8 mouse cellular contexts compared by ENCODE assay signal in genomic region chr17:28340578-28340977, GRCm38 (mm10). TPM values are rescaled to one million over a fixed set of nuclear protein-coding genes. Genes with fewer than 3 reads are reported as not detected.
DNase-seq lines count a peak whose midpoint lies in the region; ATAC-seq and TF ChIP-seq lines count a peak whose summit lies in the region.

No protein-coding gene starts in this region.

- no peaks in the 10 kb centered on the region for H3K9me3 ChIP-seq in kidney, postnatal 0 days (replicated peaks; ENCODE audit: low read length)
- H3K9me3 ChIP-seq in forebrain, embryonic 15.5 days, result no peaks in the 10 kb centered on the region
- no peaks in the 10 kb centered on the region for H3K9me3 ChIP-seq in limb, embryonic 14.5 days (ENCODE audit: control insufficient read depth, low read length)
- no peaks in the 10 kb centered on the region for H3K9me3 ChIP-seq in neural tube, embryonic 14.5 days (ENCODE audit: control insufficient read depth, low read length)

- peak overlapping the region; percentile 31; the same call in 1 of the 2 replicates for H3K9ac ChIP-seq in kidney, postnatal 0 days (ENCODE audit: low read depth, low read length)
- peak overlapping the region; percentile 39; the same call in 1 of the 2 replicates for H3K9ac ChIP-seq in forebrain, embryonic 15.5 days (replicated peaks)
- peak overlapping the region; percentile 38 for H3K9ac ChIP-seq in limb, embryonic 14.5 days (ENCODE audit: low read depth, low read length, severe bottlenecking)
- H3K9ac ChIP-seq in neural tube, embryonic 14.5 days (replicated peaks; ENCODE audit: low read depth, low read length), result peak overlapping the region; percentile 28; the same call in 1 of the 2 replicates

- H3K4me3 ChIP-seq in kidney, postnatal 0 days (replicated peaks; ENCODE audit: low read depth, low read length), result no peak overlapping the region
- no peak overlapping the region; the same call in 1 of the 2 replicates for H3K4me3 ChIP-seq in forebrain, embryonic 15.5 days
- peak overlapping the region; percentile 21; the same call in 1 of the 2 replicates for H3K4me3 ChIP-seq in limb, embryonic 14.5 days (replicated peaks; ENCODE audit: low read length)
- H3K4me3 ChIP-seq in neural tube, embryonic 14.5 days (ENCODE audit: low read depth, low read length), result no peak overlapping the region

- TF ChIP-seq CTCF in kidney, postnatal 0 days (IDR thresholded peaks at IDR 0.05; ENCODE audit: low read depth), result no peak

- H3K36me3 ChIP-seq in kidney, postnatal 0 days (ENCODE audit: insufficient read depth, low read length), result peaks cover 16% of the 10 kb centered on the region; the same call in 1 of the 2 replicates
- H3K36me3 ChIP-seq in forebrain, embryonic 15.5 days, result no peaks in the 10 kb centered on the region
- H3K36me3 ChIP-seq in limb, embryonic 14.5 days (ENCODE audit: control insufficient read depth, insufficient read depth, low read length), result peaks cover 51% of the 10 kb centered on the region
- no peaks in the 10 kb centered on the region for H3K36me3 ChIP-seq in neural tube, embryonic 14.5 days (ENCODE audit: control insufficient read depth, insufficient read depth, low read length)

- peaks cover 25% of the 10 kb centered on the region for H3K4me1 ChIP-seq in kidney, postnatal 0 days (replicated peaks; ENCODE audit: insufficient read depth, low read length)
- H3K4me1 ChIP-seq in forebrain, embryonic 15.5 days, result peaks cover 23% of the 10 kb centered on the region
- peaks cover 36% of the 10 kb centered on the region for H3K4me1 ChIP-seq in limb, embryonic 14.5 days (ENCODE audit: control insufficient read depth, insufficient read depth, low read length)
- peaks cover 4% of the 10 kb centered on the region; the same call in 1 of the 2 replicates for H3K4me1 ChIP-seq in neural tube, embryonic 14.5 days (ENCODE audit: control insufficient read depth, insufficient read depth, low read length)

- H3K4me2 ChIP-seq in kidney, postnatal 0 days (ENCODE audit: low read length), result peak overlapping the region; percentile 34
- peak overlapping the region; percentile 46 for H3K4me2 ChIP-seq in forebrain, embryonic 15.5 days (replicated peaks)
- peak overlapping the region; percentile 45 for H3K4me2 ChIP-seq in limb, embryonic 14.5 days (replicated peaks; ENCODE audit: low read depth, low read length, severe bottlenecking)
- H3K4me2 ChIP-seq in neural tube, embryonic 14.5 days (ENCODE audit: low read depth, low read length), result peak overlapping the region; percentile 50

- WGBS in kidney, postnatal 0 days, result 70% methylated on average over 7 of the region's 7 CpGs
- 79% methylated on average over 7 of the region's 7 CpGs for WGBS in forebrain, embryonic 15.5 days
- WGBS in limb, embryonic 14.5 days, result 55% methylated on average over 7 of the region's 7 CpGs
- WGBS in neural tube, embryonic 14.5 days, result 81% methylated on average over 7 of the region's 7 CpGs

- no peaks in the 10 kb centered on the region for H3K27me3 ChIP-seq in kidney, postnatal 0 days (ENCODE audit: insufficient read depth, low read length)
- H3K27me3 ChIP-seq in forebrain, embryonic 15.5 days, result no peaks in the 10 kb centered on the region
- H3K27me3 ChIP-seq in limb, embryonic 14.5 days (ENCODE audit: control insufficient read depth, insufficient read depth, low read length), result no peaks in the 10 kb centered on the region
- H3K27me3 ChIP-seq in neural tube, embryonic 14.5 days (ENCODE audit: control insufficient read depth, insufficient read depth, low read length), result peaks cover 4% of the 10 kb centered on the region; the same call in 1 of the 2 replicates

- DNase-seq in kidney, postnatal 0 days (ENCODE audit: low spot score), result no peak
- DNase-seq in kidney, adult 8-10 months, result no peak
- DNase-seq in limb, embryonic 14.5 days (ENCODE audit: low spot score), result no peak
- DNase-seq in right cerebral cortex, postnatal 4 days, result no peak
- DNase-seq in natural killer cell, adult 2 months (ENCODE audit: low spot score in 2 of 2), result no peak
- no peak for DNase-seq in testis, postnatal 14 days (ENCODE audit: low spot score)

- no peak for TF ChIP-seq POLR2A in limb, embryonic 14.5 days (IDR thresholded peaks at IDR 0.05; ENCODE audit: borderline replicate concordance, extremely low read depth, insufficient read depth, insufficient read length)

- H3K27ac ChIP-seq in kidney, postnatal 0 days, result peak overlapping the region; percentile 33; the same call in 1 of the 2 replicates
- no peak overlapping the region for H3K27ac ChIP-seq in forebrain, embryonic 15.5 days (replicated peaks)
- peak overlapping the region; percentile 77 for H3K27ac ChIP-seq in limb, embryonic 14.5 days (replicated peaks; ENCODE audit: low read depth, low read length)
- no peak overlapping the region for H3K27ac ChIP-seq in neural tube, embryonic 14.5 days (ENCODE audit: low read depth, low read length)

- 0 out of 2 replicates have a peak, but pooled peaks have one; percentile 0 for ATAC-seq in kidney, postnatal 0 days (replicated peaks; ENCODE audit: low FRiP score, low read depth)
- peak; percentile 26; the same call in 1 of the 2 replicates for ATAC-seq in forebrain, embryonic 15.5 days (replicated peaks)
- peak; percentile 11 for ATAC-seq in limb, embryonic 14.5 days (ENCODE audit: low FRiP score, low read depth)
- ATAC-seq in neural tube, embryonic 14.5 days (ENCODE audit: low read depth), result no peak

RNA-seq across cellular contexts. Expression of gene Tead3, which starts 10.0 kb away (rescaled TPM):
- 7.7 and 8.5 TPM in 2 replicates for polyA plus RNA-seq in kidney, postnatal 0 days (2015; fragmentation: Nextera tagmentation; extraction: Ambion mirVana)
- 1.9 TPM in 2 replicates for polyA plus RNA-seq in forebrain, embryonic 15.5 days (2015; fragmentation: Nextera tagmentation; extraction: Ambion mirVana)
- polyA plus RNA-seq in limb, embryonic 14.5 days (2012; rRNA removed), result 85.6 and 102 TPM in 2 replicates
- polyA plus RNA-seq in limb, embryonic 14.5 days (2014; fragmentation: Nextera tagmentation; extraction: Ambion mirVana), result 17.4 and 17.9 TPM in 2 replicates
- 1.2 and 1.6 TPM in 2 replicates for polyA plus RNA-seq in neural tube, embryonic 14.5 days (2014; fragmentation: Nextera tagmentation; extraction: Ambion mirVana)

RNA-seq across cellular contexts. Expression of gene Rpl10a, which starts 12.3 kb away (rescaled TPM):
- 645 and 750 TPM in 2 replicates for polyA plus RNA-seq in kidney, postnatal 0 days (2015; fragmentation: Nextera tagmentation; extraction: Ambion mirVana)
- polyA plus RNA-seq in forebrain, embryonic 15.5 days (2015; fragmentation: Nextera tagmentation; extraction: Ambion mirVana), result 359 and 384 TPM in 2 replicates
- 3,249 and 4,469 TPM in 2 replicates for polyA plus RNA-seq in limb, embryonic 14.5 days (2012; rRNA removed)
- polyA plus RNA-seq in limb, embryonic 14.5 days (2014; fragmentation: Nextera tagmentation; extraction: Ambion mirVana), result 810 and 905 TPM in 2 replicates
- polyA plus RNA-seq in neural tube, embryonic 14.5 days (2014; fragmentation: Nextera tagmentation; extraction: Ambion mirVana), result 367 and 407 TPM in 2 replicates

RNA-seq across cellular contexts. Expression of gene Tulp1, which starts 24.4 kb away (rescaled TPM):
- polyA plus RNA-seq in kidney, postnatal 0 days (2015; fragmentation: Nextera tagmentation; extraction: Ambion mirVana), result 3.6 and 3.9 TPM in 2 replicates
- 1.2 and 1.8 TPM in 2 replicates for polyA plus RNA-seq in forebrain, embryonic 15.5 days (2015; fragmentation: Nextera tagmentation; extraction: Ambion mirVana)
- polyA plus RNA-seq in limb, embryonic 14.5 days (2012; rRNA removed), result 5.0 and 7.4 TPM in 2 replicates
- 4.9 and 6.4 TPM in 2 replicates for polyA plus RNA-seq in limb, embryonic 14.5 days (2014; fragmentation: Nextera tagmentation; extraction: Ambion mirVana)
- 0.66 and 0.89 TPM in 2 replicates for polyA plus RNA-seq in neural tube, embryonic 14.5 days (2014; fragmentation: Nextera tagmentation; extraction: Ambion mirVana)

RNA-seq across cellular contexts. Expression of gene Fance, which starts 27.3 kb away (rescaled TPM):
- polyA plus RNA-seq in kidney, postnatal 0 days (2015; fragmentation: Nextera tagmentation; extraction: Ambion mirVana), result 24.9 and 29.5 TPM in 2 replicates
- 25.9 and 27.4 TPM in 2 replicates for polyA plus RNA-seq in forebrain, embryonic 15.5 days (2015; fragmentation: Nextera tagmentation; extraction: Ambion mirVana)
- 28.3 and 32.4 TPM in 2 replicates for polyA plus RNA-seq in limb, embryonic 14.5 days (2012; rRNA removed)
- 30.8 and 36.1 TPM in 2 replicates for polyA plus RNA-seq in limb, embryonic 14.5 days (2014; fragmentation: Nextera tagmentation; extraction: Ambion mirVana)
- 22.7 and 23.5 TPM in 2 replicates for polyA plus RNA-seq in neural tube, embryonic 14.5 days (2014; fragmentation: Nextera tagmentation; extraction: Ambion mirVana)

Comparison
In these comparisons a context has a peak if more than half of its experiments do, and no peak if none do; other contexts are left out.
1. H3K27ac ChIP-seq: peak in kidney, postnatal 0 days (single experiment) and limb, embryonic 14.5 days (single experiment); none in forebrain, embryonic 15.5 days (single experiment) and neural tube, embryonic 14.5 days (single experiment).
2. Peak in every context shown above with its lines, with median percentiles within 50 percentile points of each other: H3K4me2 ChIP-seq and H3K9ac ChIP-seq.